Mouse (Mus musculus) CH12.LX (cell line): ENCODE measurements around the gene Qrich1. TPM values are rescaled to one million over a fixed set of nuclear protein-coding genes. Genes with fewer than 3 reads are reported as not detected.

ENCODE experiments used
- DNase-seq: peaks from one replicate; pipeline ENCODE4 v3.0.0-alpha.2; 2013; ENCODE audit errors: extremely low read depth
- H3K27ac ChIP-seq: 2 replicates; pipeline ENCODE4 v1.5.1; 2012; ENCODE audit warnings: low read depth, mild to moderate bottlenecking, control low read depth, moderate library complexity; ENCODE audit not compliant: insufficient read depth
- H3K27me3 ChIP-seq: replicated peaks from 2 replicates; pipeline ENCODE3; 2012; ENCODE audit warnings: inconsistent platforms
- H3K36me3 ChIP-seq, 2 experiments: replicated peaks in 1 of 2; 2 replicates each; pipeline versions ENCODE3 to v1.6.1; 2012; ENCODE audit warnings: inconsistent platforms in 1 of 2, low read length in 1 of 2, mild to moderate bottlenecking in 1 of 2, mixed read lengths in 1 of 2, moderate library complexity in 1 of 2; ENCODE audit not compliant: control insufficient read depth in 1 of 2, insufficient read depth in 1 of 2
- H3K4me1 ChIP-seq, 2 experiments: 2 replicates each; pipeline ENCODE4 v1.6.1; 2012; ENCODE audit warnings: inconsistent platforms in 1 of 2, moderate library complexity in 1 of 2; ENCODE audit not compliant: insufficient read depth in 2 of 2, control insufficient read depth in 1 of 2
- H3K4me2 ChIP-seq: 2 replicates; pipeline ENCODE4 v1.6.1; 2012; ENCODE audit warnings: low read depth, mild to moderate bottlenecking, control low read depth; ENCODE audit not compliant: poor library complexity, insufficient read depth, severe bottlenecking
- H3K4me3 ChIP-seq, 3 experiments: fragments of 150-350 bp in 1 of 3; sonication (generic) in 1 of 3; replicated peaks in 1 of 3; 2 replicates each; pipeline versions ENCODE3 to v1.5.1; 2011 to 2012; ENCODE audit warnings: low read depth in 2 of 3, low read length in 2 of 3, mild to moderate bottlenecking in 2 of 3, moderate library complexity in 2 of 3, control low read depth in 1 of 3, improper control_type of control experiment in 1 of 3, inconsistent platforms in 1 of 3, mixed read lengths in 1 of 3; ENCODE audit not compliant: poor library complexity in 1 of 3
- H3K79me2 ChIP-seq: replicated peaks from 2 replicates; pipeline ENCODE4 v1.6.1; 2012; ENCODE audit warnings: mild to moderate bottlenecking, moderate library complexity; ENCODE audit not compliant: control insufficient read depth, poor library complexity, insufficient read depth, severe bottlenecking; ENCODE audit errors: extremely low read depth
- H3K9ac ChIP-seq: 2 replicates; pipeline ENCODE4 v1.6.1; 2012; ENCODE audit warnings: low read depth, mild to moderate bottlenecking, control low read depth, moderate library complexity; ENCODE audit not compliant: insufficient read depth
- H3K9me3 ChIP-seq: replicated peaks from 2 replicates; pipeline ENCODE3; 2012; ENCODE audit warnings: low read length, inconsistent platforms, mixed read lengths
- CHD2 ChIP-seq: IDR thresholded peaks from 2 replicates; pipeline ENCODE4 v1.6.1; 2011; ENCODE audit warnings: low read length, improper control_type of control experiment
- CTCF ChIP-seq, 2 experiments: IDR thresholded peaks in 1 of 2; conservative IDR thresholded peaks in 1 of 2; 2 replicates each; pipeline ENCODE4 v1.5.1; 2011 to 2012; ENCODE audit warnings: low read depth in 2 of 2, low read length in 2 of 2, improper control_type of control experiment in 1 of 2, inconsistent platforms in 1 of 2, mild to moderate bottlenecking in 1 of 2, moderate library complexity in 1 of 2
- E2F4 ChIP-seq: IDR thresholded peaks from 2 replicates; pipeline ENCODE4 v1.6.1; 2011; ENCODE audit warnings: low read depth, low read length, improper control_type of control experiment; ENCODE audit not compliant: insufficient replicate concordance
- ELF1 ChIP-seq: IDR thresholded peaks from 2 replicates; pipeline ENCODE4 v1.6.1; 2014; ENCODE audit warnings: low read depth, mild to moderate bottlenecking, inconsistent platforms, low read length, improper control_type of control experiment
- EP300 ChIP-seq: IDR thresholded peaks from 2 replicates; pipeline ENCODE4 v1.6.1; 2011; ENCODE audit warnings: low read length, improper control_type of control experiment
- ETS1 ChIP-seq: conservative IDR thresholded peaks from 2 replicates; pipeline ENCODE4 v1.6.1; 2012; ENCODE audit warnings: low read depth, mild to moderate bottlenecking, inconsistent platforms, low read length, improper control_type of control experiment, moderate library complexity
- GABPA ChIP-seq: IDR thresholded peaks from 2 replicates; pipeline ENCODE4 v1.6.1; 2012; ENCODE audit warnings: low read depth, low read length, improper control_type of control experiment, inconsistent platforms; ENCODE audit not compliant: insufficient replicate concordance
- HCFC1 ChIP-seq: IDR thresholded peaks from 2 replicates; pipeline ENCODE4 v1.6.1; 2012; ENCODE audit warnings: low read depth, mild to moderate bottlenecking, inconsistent platforms, low read length, improper control_type of control experiment
- IRF4 ChIP-seq: IDR thresholded peaks from 2 replicates; pipeline ENCODE4 v1.6.1; 2014; ENCODE audit warnings: low read depth, mild to moderate bottlenecking, inconsistent platforms, low read length, improper control_type of control experiment
- JUN ChIP-seq: IDR thresholded peaks from 2 replicates; pipeline ENCODE4 v1.6.1; 2011; ENCODE audit warnings: low read depth, mild to moderate bottlenecking, low read length, improper control_type of control experiment, moderate library complexity; ENCODE audit not compliant: insufficient read depth
- JUND ChIP-seq: conservative IDR thresholded peaks from 2 replicates; pipeline ENCODE4 v1.6.1; 2011; ENCODE audit warnings: low read depth, low read length, improper control_type of control experiment
- MAX ChIP-seq: IDR thresholded peaks from 2 replicates; pipeline ENCODE4 v1.6.1; 2011; ENCODE audit warnings: low read length, improper control_type of control experiment
- MAZ ChIP-seq: IDR thresholded peaks from 2 replicates; pipeline ENCODE4 v1.6.1; 2012; ENCODE audit warnings: low read depth, mild to moderate bottlenecking, inconsistent platforms, low read length, improper control_type of control experiment, moderate library complexity
- MXI1 ChIP-seq: IDR thresholded peaks from 2 replicates; pipeline ENCODE4 v1.6.1; 2011; ENCODE audit warnings: mild to moderate bottlenecking, low read depth, low read length, improper control_type of control experiment
- NRF1 ChIP-seq: IDR thresholded peaks from 2 replicates; pipeline ENCODE4 v1.6.1; 2014; ENCODE audit warnings: low read depth, mild to moderate bottlenecking, inconsistent platforms, low read length, improper control_type of control experiment, moderate library complexity
- RAD21 ChIP-seq: IDR thresholded peaks from 2 replicates; pipeline ENCODE4 v1.6.1; 2011; ENCODE audit warnings: low read depth, mild to moderate bottlenecking, low read length, improper control_type of control experiment, moderate library complexity
- RCOR1 ChIP-seq: conservative IDR thresholded peaks from 2 replicates; pipeline ENCODE4 v1.6.1; 2012; ENCODE audit warnings: low read depth, mild to moderate bottlenecking, inconsistent platforms, low read length, improper control_type of control experiment
- SIN3A ChIP-seq: IDR thresholded peaks from 2 replicates; pipeline ENCODE4 v1.6.1; 2012; ENCODE audit warnings: low read length, improper control_type of control experiment, inconsistent platforms
- SMC3 ChIP-seq: IDR thresholded peaks from 2 replicates; pipeline ENCODE4 v1.6.1; 2011; ENCODE audit warnings: low read depth, low read length, improper control_type of control experiment
- TBP ChIP-seq: conservative IDR thresholded peaks from 2 replicates; pipeline ENCODE4 v1.6.1; 2011; ENCODE audit warnings: low read depth, low read length, improper control_type of control experiment
- USF1 ChIP-seq: IDR thresholded peaks from 2 replicates; pipeline ENCODE4 v1.6.1; 2014; ENCODE audit warnings: low read depth, mild to moderate bottlenecking, inconsistent platforms, low read length, improper control_type of control experiment
- USF2 ChIP-seq: conservative IDR thresholded peaks from 2 replicates; pipeline ENCODE4 v1.6.1; 2011; ENCODE audit warnings: low read depth, low read length, improper control_type of control experiment
- ZKSCAN1 ChIP-seq: IDR thresholded peaks from 2 replicates; pipeline ENCODE4 v1.6.1; 2012; ENCODE audit warnings: low read depth, inconsistent platforms, low read length, improper control_type of control experiment, borderline replicate concordance
- ZMIZ1 ChIP-seq: IDR thresholded peaks from 2 replicates; pipeline ENCODE4 v1.6.1; 2012; ENCODE audit warnings: low read depth, mild to moderate bottlenecking, inconsistent platforms, low read length, improper control_type of control experiment
- dilution Hi-C: fragments of 300-500 bp; cut with MboI; formaldehyde crosslinking; loops from 2 replicates; pipeline ENCODE4 v1.14.3; 2020; ENCODE audit warnings: low sequenced_read_pairs; ENCODE audit not compliant: extremely low pct_unique_long_range_greater_than_20kb, extremely low pct_ligation_motif_present
- in situ Hi-C: fragments of 300-500 bp; cut with MboI; formaldehyde crosslinking; loops from 3 replicates; pipeline ENCODE4 v1.14.3; 2019; ENCODE audit warnings: low sequenced_read_pairs, low pct_ligation_motif_present, low pct_unique_long_range_greater_than_20kb, mixed read lengths
- polyA plus RNA-seq: library from polyadenylated mRNA; unstranded; fragments of >175 nt; gene quantifications from 2 replicates; pipeline ENCODE4 v1.2.1, GENCODE M21; 2012; ENCODE audit warnings: low read depth; ENCODE audit not compliant: insufficient read length
- total RNA-seq, 2 experiments: library from RNA; depleted of rRNA; stranded (reverse); fragments of 300-350 nt in 1 of 2; fragments of >200 nt in 1 of 2; gene quantifications; 2 replicates each; pipeline ENCODE4 v1.2.3; 2012 to 2014

Gene Qrich1
- total and polyA plus RNA-seq, 3 experiments, result 72.1 to 117 (median 104) TPM

DNA sequence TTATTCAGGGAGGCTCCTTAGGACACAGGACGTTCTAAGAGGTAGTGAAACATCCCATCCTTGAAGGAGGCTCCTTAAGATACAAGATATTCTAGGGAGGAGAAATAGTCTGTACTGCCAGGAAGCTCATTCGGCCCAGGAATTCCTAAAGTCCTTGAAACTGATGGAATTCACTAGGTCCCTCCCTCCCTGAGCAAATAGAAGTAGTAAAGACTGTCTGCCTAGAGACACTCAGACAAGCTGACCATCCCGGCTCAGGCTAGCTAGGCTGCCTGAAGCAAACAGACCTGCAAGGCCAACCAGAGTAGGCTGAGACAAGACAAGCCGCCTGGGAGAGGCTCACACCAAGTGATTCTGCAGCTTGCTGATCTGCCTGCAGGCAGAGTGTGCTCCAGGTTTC lies 46.8 kb upstream of the Qrich1 start:
- no peak overlapping the region for H3K4me3 ChIP-seq
- no peaks in the 10 kb centered on the region for H3K4me1 ChIP-seq
- in situ Hi-C loops, result no loop called here
- H3K79me2 ChIP-seq, result no peaks in the 10 kb centered on the region
- TF ChIP-seq TBP, result no peak
- no peak for TF ChIP-seq SMC3
- no peak for TF ChIP-seq IRF4
- no peak for TF ChIP-seq E2F4
- no peak for TF ChIP-seq RAD21
- TF ChIP-seq EP300, result no peak
- no peak for TF ChIP-seq NRF1
- no peak for TF ChIP-seq CHD2
- no peak for TF ChIP-seq SIN3A
- no peak for TF ChIP-seq ETS1
- TF ChIP-seq GABPA, result no peak
- TF ChIP-seq JUN, result no peak
- TF ChIP-seq MXI1, result no peak
- TF ChIP-seq RCOR1, result no peak
- no peak for TF ChIP-seq MAX
- no peak for TF ChIP-seq MAZ
- TF ChIP-seq HCFC1, result no peak
- TF ChIP-seq ZMIZ1, result no peak
- TF ChIP-seq, all 38 proteins: peak for 0
- dilution Hi-C loops, result no loop called here
- H3K27me3 ChIP-seq, result no peaks in the 10 kb centered on the region
- no peak overlapping the region for H3K4me2 ChIP-seq
- H3K36me3 ChIP-seq, result peaks cover 4 to 17% of the 10 kb centered on the region in 2 experiments
- H3K9me3 ChIP-seq, result no peaks in the 10 kb centered on the region
- H3K9ac ChIP-seq, result no peak overlapping the region
- no peak for DNase-seq
- no peak overlapping the region for H3K27ac ChIP-seq

DNA sequence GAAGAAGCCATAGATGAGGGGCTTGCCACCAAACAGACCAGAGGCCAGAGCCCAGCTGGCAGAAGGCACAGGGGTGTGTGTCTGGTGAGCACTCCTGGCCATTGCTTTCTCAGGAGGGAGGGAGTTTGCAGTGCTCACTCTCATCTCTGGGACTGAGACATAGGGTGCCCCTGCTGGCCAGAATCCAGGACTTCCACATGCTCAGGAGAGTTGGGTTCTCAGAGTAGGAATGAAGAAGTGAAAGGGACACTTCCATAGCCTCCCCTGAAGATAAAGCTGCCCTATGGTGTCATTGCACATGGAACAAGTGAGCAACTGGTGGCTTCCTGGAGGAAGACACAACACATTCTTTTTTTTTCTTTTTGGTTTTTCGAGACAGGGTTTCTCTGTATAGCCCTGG lies 42.1 kb upstream of the Qrich1 start:
- H3K4me3 ChIP-seq, result no peak overlapping the region
- no peak overlapping the region for H3K9ac ChIP-seq
- H3K27me3 ChIP-seq, result no peaks in the 10 kb centered on the region
- in situ Hi-C loops, result no loop called here
- H3K79me2 ChIP-seq, result no peaks in the 10 kb centered on the region
- TF ChIP-seq MAZ (no peak), JUND (no peak), USF1 (no peak), USF2 (no peak), ZMIZ1 (no peak), ELF1 (no peak), SIN3A (no peak), HCFC1 (no peak), ZKSCAN1 (no peak), CTCF (conservative IDR thresholded peaks at IDR 0.05 in 1 of 2, IDR thresholded peaks at IDR 0.05 in 1 of 2; ENCODE audit: low read depth in 2 of 2, low read length in 2 of 2) (no peak), RAD21 (no peak)
- TF ChIP-seq, all 38 proteins: peak for 0
- Histone ChIP-seq H3K36me3 (no peaks in the 10 kb centered on the region), H3K4me2 (no peak overlapping the region), H3K4me1 (no peaks in the 10 kb centered on the region), H3K27ac (no peak overlapping the region), H3K9me3 (no peaks in the 10 kb centered on the region)
- no peak for DNase-seq
- dilution Hi-C loops, result no loop called here
